Mouse (Mus musculus): ENCODE measurements around the gene Icam2. TPM values are rescaled to one million over a fixed set of nuclear protein-coding genes. Genes with fewer than 3 reads are reported as not detected.

Icam2 gene
- polyA plus RNA-seq, 1 experiment from 2014 or later = 41.6 TPM

GRCm38 (mm10) chr11:106386409-106386808, 1.5 kb downstream of the Icam2 start:
- no peak for DNase-seq (ENCODE audit: low spot score)
- Histone ChIP-seq H3K27me3 (replicated peaks; ENCODE audit: control insufficient read depth, insufficient read depth, low read length) (no peaks in the 10 kb centered on the region), H3K9me3 (ENCODE audit: control insufficient read depth, low read length) (no peaks in the 10 kb centered on the region), H3K4me1 (replicated peaks; ENCODE audit: control insufficient read depth, insufficient read depth, low read length) (peaks cover 9% of the 10 kb centered on the region; the same call in 1 of the 2 replicates), H3K27ac (ENCODE audit: low read depth) (no peak overlapping the region), H3K9ac (ENCODE audit: low read length) (no peak overlapping the region), H3K4me2 (ENCODE audit: low read length) (no peak overlapping the region), H3K4me3 (ENCODE audit: low read depth, low read length) (no peak overlapping the region), H3K36me3 (ENCODE audit: control insufficient read depth, insufficient read depth, low read length) (no peaks in the 10 kb centered on the region)
- 85% methylated on average over 3 of the region's 3 CpGs for WGBS
- no peak for ATAC-seq (replicated peaks; ENCODE audit: low FRiP score, low TSS enrichment, low read depth)

GRCm38 (mm10) chr11:106383051-106383790, 4.7 kb downstream of the Icam2 start:
- Histone ChIP-seq H3K4me2 (ENCODE audit: low read length) (no peak overlapping the region), H3K36me3 (ENCODE audit: control insufficient read depth, insufficient read depth, low read length) (no peaks in the 10 kb centered on the region), H3K9ac (ENCODE audit: low read length) (no peak overlapping the region), H3K27me3 (replicated peaks; ENCODE audit: control insufficient read depth, insufficient read depth, low read length) (no peaks in the 10 kb centered on the region), H3K9me3 (ENCODE audit: control insufficient read depth, low read length) (no peaks in the 10 kb centered on the region), H3K4me3 (ENCODE audit: low read depth, low read length) (no peak overlapping the region), H3K4me1 (replicated peaks; ENCODE audit: control insufficient read depth, insufficient read depth, low read length) (no peaks in the 10 kb centered on the region), H3K27ac (ENCODE audit: low read depth) (peak overlapping the region; percentile 54; the same call in 1 of the 2 replicates)
- WGBS = 75% methylated on average over 6 of the region's 6 CpGs
- DNase-seq (ENCODE audit: low spot score) (no peak), ATAC-seq (replicated peaks; ENCODE audit: low FRiP score, low TSS enrichment, low read depth) (no peak)

- 70% methylated on average over 5 of the region's 5 CpGs for WGBS
- H3K4me3 ChIP-seq (ENCODE audit: low read depth, low read length) = no peak overlapping the region
- no peaks in the 10 kb centered on the region for H3K9me3 ChIP-seq (ENCODE audit: control insufficient read depth, low read length)
- no peaks in the 10 kb centered on the region for H3K4me1 ChIP-seq (replicated peaks; ENCODE audit: control insufficient read depth, insufficient read depth, low read length)
- ATAC-seq (replicated peaks; ENCODE audit: low FRiP score, low TSS enrichment, low read depth) = no peak; the same call in 1 of the 2 replicates
- no peaks in the 10 kb centered on the region for H3K27me3 ChIP-seq (replicated peaks; ENCODE audit: control insufficient read depth, insufficient read depth, low read length)
- DNase-seq (ENCODE audit: low spot score) = no peak
- H3K36me3 ChIP-seq (ENCODE audit: control insufficient read depth, insufficient read depth, low read length) = no peaks in the 10 kb centered on the region
- no peak overlapping the region for H3K27ac ChIP-seq (ENCODE audit: low read depth)
- H3K4me2 ChIP-seq (ENCODE audit: low read length) = no peak overlapping the region
- no peak overlapping the region for H3K9ac ChIP-seq (ENCODE audit: low read length)
These were observed 5.5 kb downstream of the Icam2 start for GRCm38 (mm10) chr11:106382424-106382823.

- no peak for DNase-seq (ENCODE audit: low spot score)
These were observed 6.0 kb downstream of the Icam2 start for GRCm38 (mm10) chr11:106381883-106382282.

GRCm38 (mm10) chr11:106381011-106381410, 6.9 kb downstream of the Icam2 start:
- peak overlapping the region; percentile 2; the same call in 1 of the 2 replicates for H3K4me3 ChIP-seq (ENCODE audit: low read depth, low read length)
- DNase-seq (ENCODE audit: low spot score) (no peak), ATAC-seq (replicated peaks; ENCODE audit: low FRiP score, low TSS enrichment, low read depth) (no peak)
- no peaks in the 10 kb centered on the region for H3K36me3 ChIP-seq (ENCODE audit: control insufficient read depth, insufficient read depth, low read length)
- H3K9me3 ChIP-seq (ENCODE audit: control insufficient read depth, low read length) = no peaks in the 10 kb centered on the region
- no peak overlapping the region for H3K9ac ChIP-seq (ENCODE audit: low read length)
- H3K4me1 ChIP-seq (replicated peaks; ENCODE audit: control insufficient read depth, insufficient read depth, low read length) = no peaks in the 10 kb centered on the region
- H3K27ac ChIP-seq (ENCODE audit: low read depth) = no peak overlapping the region
- no peaks in the 10 kb centered on the region for H3K27me3 ChIP-seq (replicated peaks; ENCODE audit: control insufficient read depth, insufficient read depth, low read length)
- 77% methylated on average over 11 of the region's 11 CpGs for WGBS
- 0 out of 2 replicates have a peak overlapping the region, but pooled peaks have one; percentile 3 for H3K4me2 ChIP-seq (ENCODE audit: low read length)

More at GRCm38 (mm10) chr11:106381883-106382282, 6.0 kb downstream of the Icam2 start:
- 84% methylated on average over 7 of the region's 7 CpGs for WGBS
- H3K9me3 ChIP-seq (ENCODE audit: control insufficient read depth, low read length) = no peaks in the 10 kb centered on the region
- no peaks in the 10 kb centered on the region for H3K36me3 ChIP-seq (ENCODE audit: control insufficient read depth, insufficient read depth, low read length)
- H3K4me2 ChIP-seq (ENCODE audit: low read length) = no peak overlapping the region
- H3K27me3 ChIP-seq (replicated peaks; ENCODE audit: control insufficient read depth, insufficient read depth, low read length) = no peaks in the 10 kb centered on the region
- H3K4me1 ChIP-seq (replicated peaks; ENCODE audit: control insufficient read depth, insufficient read depth, low read length) = no peaks in the 10 kb centered on the region
- no peak overlapping the region for H3K9ac ChIP-seq (ENCODE audit: low read length)
- H3K27ac ChIP-seq (ENCODE audit: low read depth) = no peak overlapping the region
- peak overlapping the region; percentile 2; the same call in 1 of the 2 replicates for H3K4me3 ChIP-seq (ENCODE audit: low read depth, low read length)
- ATAC-seq (replicated peaks; ENCODE audit: low FRiP score, low TSS enrichment, low read depth) = no peak

- no peak overlapping the region for H3K4me3 ChIP-seq (ENCODE audit: low read depth, low read length)
- H3K27me3 ChIP-seq (replicated peaks; ENCODE audit: control insufficient read depth, insufficient read depth, low read length) = no peaks in the 10 kb centered on the region
- no peak overlapping the region for H3K4me2 ChIP-seq (ENCODE audit: low read length)
- DNase-seq (ENCODE audit: low spot score) = no peak
- H3K9me3 ChIP-seq (ENCODE audit: control insufficient read depth, low read length) = no peaks in the 10 kb centered on the region
- no peak overlapping the region for H3K9ac ChIP-seq (ENCODE audit: low read length)
- peaks cover 10% of the 10 kb centered on the region for H3K4me1 ChIP-seq (replicated peaks; ENCODE audit: control insufficient read depth, insufficient read depth, low read length)
- ATAC-seq (replicated peaks; ENCODE audit: low FRiP score, low TSS enrichment, low read depth) = peak; percentile 3; the same call in 1 of the 2 replicates
- no peak overlapping the region for H3K27ac ChIP-seq (ENCODE audit: low read depth)
- H3K36me3 ChIP-seq (ENCODE audit: control insufficient read depth, insufficient read depth, low read length) = no peaks in the 10 kb centered on the region
- WGBS = 75% methylated on average over 5 of the region's 5 CpGs
These were observed 12.9 kb downstream of the Icam2 start for GRCm38 (mm10) chr11:106374979-106375378.

- Histone ChIP-seq H3K27me3 (replicated peaks; ENCODE audit: control insufficient read depth, insufficient read depth, low read length) (no peaks in the 10 kb centered on the region), H3K36me3 (ENCODE audit: control insufficient read depth, insufficient read depth, low read length) (no peaks in the 10 kb centered on the region), H3K9me3 (ENCODE audit: control insufficient read depth, low read length) (no peaks in the 10 kb centered on the region), H3K4me3 (ENCODE audit: low read depth, low read length) (no peak overlapping the region), H3K27ac (ENCODE audit: low read depth) (no peak overlapping the region; the same call in 1 of the 2 replicates), H3K4me1 (replicated peaks; ENCODE audit: control insufficient read depth, insufficient read depth, low read length) (peaks cover 10% of the 10 kb centered on the region), H3K9ac (ENCODE audit: low read length) (no peak overlapping the region), H3K4me2 (ENCODE audit: low read length) (no peak overlapping the region; the same call in 1 of the 2 replicates)
- WGBS = 25% methylated on average over 9 of the region's 9 CpGs
- ATAC-seq (replicated peaks; ENCODE audit: low FRiP score, low TSS enrichment, low read depth) (peak; percentile 55), DNase-seq (ENCODE audit: low spot score) (peak; percentile 60)
These were observed 13.3 kb downstream of the Icam2 start for GRCm38 (mm10) chr11:106374559-106374958.

GRCm38 (mm10) chr11:106373998-106374397, 13.9 kb downstream of the Icam2 start:
- Histone ChIP-seq H3K36me3 (ENCODE audit: control insufficient read depth, insufficient read depth, low read length) (no peaks in the 10 kb centered on the region), H3K9ac (ENCODE audit: low read length) (no peak overlapping the region), H3K4me1 (replicated peaks; ENCODE audit: control insufficient read depth, insufficient read depth, low read length) (peaks cover 10% of the 10 kb centered on the region), H3K27ac (ENCODE audit: low read depth) (no peak overlapping the region; the same call in 1 of the 2 replicates), H3K27me3 (replicated peaks; ENCODE audit: control insufficient read depth, insufficient read depth, low read length) (no peaks in the 10 kb centered on the region), H3K4me2 (ENCODE audit: low read length) (no peak overlapping the region), H3K4me3 (ENCODE audit: low read depth, low read length) (no peak overlapping the region), H3K9me3 (ENCODE audit: control insufficient read depth, low read length) (no peaks in the 10 kb centered on the region)
- ATAC-seq (replicated peaks; ENCODE audit: low FRiP score, low TSS enrichment, low read depth) (0 out of 2 replicates have a peak, but pooled peaks have one; percentile 40), DNase-seq (ENCODE audit: low spot score) (no peak)
- 38% methylated on average over 11 of the region's 11 CpGs for WGBS
